Mouse (Mus musculus) ES-CJ7 (cell line): ENCODE results near the gene Surf2.

Experiments
- DNase-seq: peaks from one replicate; pipeline ENCODE4 v3.0.0; 2011; ENCODE audit warnings: low read depth, low spot score

Gene Surf2

GRCm38 (mm10) chr2:26914148-26914941 is 1.8 kb upstream of the Surf2 start:
- DNase-seq = no peak

GRCm38 (mm10) chr2:26916738-26917137 is 571 bp downstream of the Surf2 start:
- DNase-seq = no peak

- no peak for DNase-seq
These were observed 3.5 kb downstream of the Surf2 start for GRCm38 (mm10) chr2:26919684-26920083.

GRCm38 (mm10) chr2:26920190-26920855 is 4.2 kb downstream of the Surf2 start:
- no peak for DNase-seq

- DNase-seq = no peak
These were observed 5.6 kb downstream of the Surf2 start for GRCm38 (mm10) chr2:26921784-26922183.

GRCm38 (mm10) chr2:26927745-26928476 is 11.7 kb downstream of the Surf2 start:
- DNase-seq = no peak

- peak; percentile 85 for DNase-seq
These were observed 14.2 kb downstream of the Surf2 start for GRCm38 (mm10) chr2:26930390-26930789.

- DNase-seq = no peak
These were observed 16.5 kb downstream of the Surf2 start for GRCm38 (mm10) chr2:26932473-26933303.

- DNase-seq = peak; percentile 98
These were observed 17.3 kb downstream of the Surf2 start, which contains the start of the genes Surf4 and Stkld1 for GRCm38 (mm10) chr2:26933304-26934055. TSS of gene Surf4 (minus strand) at chr2:26933928. TSS of gene Stkld1 (plus strand) at chr2:26934047.

- DNase-seq = no peak
These were observed 19.1 kb downstream of the Surf2 start for GRCm38 (mm10) chr2:26935286-26935685.

- no peak for DNase-seq
These were observed 20.3 kb downstream of the Surf2 start for GRCm38 (mm10) chr2:26936425-26936824.

GRCm38 (mm10) chr2:26941539-26941938 is 25.4 kb downstream of the Surf2 start:
- DNase-seq = peak; percentile 42

- no peak for DNase-seq
These were observed 27.1 kb downstream of the Surf2 start for GRCm38 (mm10) chr2:26943253-26943652.

GRCm38 (mm10) chr2:26950411-26950810 is 34.2 kb downstream of the Surf2 start:
- no peak for DNase-seq

GRCm38 (mm10) chr2:26951346-26951905 is 35.3 kb downstream of the Surf2 start:
- DNase-seq = no peak

- no peak for DNase-seq
These were observed 36.0 kb downstream of the Surf2 start for GRCm38 (mm10) chr2:26952193-26952592.

GRCm38 (mm10) chr2:26952866-26953265 is 36.7 kb downstream of the Surf2 start:
- no peak for DNase-seq

- no peak for DNase-seq
These were observed 38.7 kb downstream of the Surf2 start for GRCm38 (mm10) chr2:26954735-26955395.

GRCm38 (mm10) chr2:26956811-26957487 is 40.8 kb downstream of the Surf2 start:
- no peak for DNase-seq
